Mouse (Mus musculus): ENCODE measurements at regions not wholly inside any gene's neighbourhood (a gene's known extent, or its start where the extent isn't known, plus 50 kb on each side); places are given as distances from the start of the nearest gene placed in this dataset.

DNA sequence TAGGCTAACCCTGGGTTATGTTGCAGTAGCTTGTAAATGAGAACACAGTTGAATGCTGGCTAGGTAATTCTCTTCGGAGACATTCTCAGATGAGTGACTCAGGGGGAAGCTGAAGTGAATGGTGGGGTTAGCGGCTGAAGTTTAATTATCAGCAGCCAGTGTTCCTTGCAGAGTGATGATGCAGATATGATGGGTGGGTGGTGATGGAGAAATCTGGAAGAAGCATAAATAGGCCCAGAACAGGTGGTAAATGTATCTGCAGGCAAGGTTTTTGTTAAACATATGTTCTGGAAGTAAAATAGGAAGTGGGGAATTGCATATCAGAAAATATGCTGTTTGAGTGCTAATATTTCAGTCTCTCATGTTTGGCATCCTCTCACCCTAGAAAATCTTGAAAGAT, 191.3 kb downstream of the Edem1 start:
- TF ChIP-seq CTCF (IDR thresholded peaks at IDR 0.05; ENCODE audit: low read depth), result no peak
- no peak for TF ChIP-seq EP300 (IDR thresholded peaks at IDR 0.05; ENCODE audit: low read depth)

Measured in heart, postnatal 0 days (tissue).